Mouse (Mus musculus) adrenal gland, postnatal 36 days (tissue): ENCODE results near the gene Zfp637. TPM values are rescaled to one million over a fixed set of nuclear protein-coding genes. Genes with fewer than 3 reads are reported as not detected.
"Not testable (repeated sequence)": the region's sequence is repeated elsewhere in the genome, so short reads cannot be mapped to it uniquely, and the experiment has no call there.

Source experiments
- DNase-seq, 2 experiments: peaks; one replicate each; pipeline ENCODE4 v3.0.0; 2021; ENCODE audit warnings: mixed read lengths in 1 of 2
- total RNA-seq, 2 experiments: library from RNA; stranded (reverse); gene quantifications; 2 replicates each; pipeline ENCODE4 v1.2.3; 2021

Zfp637 gene
- total RNA-seq, 2 experiments from 2014 or later: 32.7 to 42.6 TPM

DNA sequence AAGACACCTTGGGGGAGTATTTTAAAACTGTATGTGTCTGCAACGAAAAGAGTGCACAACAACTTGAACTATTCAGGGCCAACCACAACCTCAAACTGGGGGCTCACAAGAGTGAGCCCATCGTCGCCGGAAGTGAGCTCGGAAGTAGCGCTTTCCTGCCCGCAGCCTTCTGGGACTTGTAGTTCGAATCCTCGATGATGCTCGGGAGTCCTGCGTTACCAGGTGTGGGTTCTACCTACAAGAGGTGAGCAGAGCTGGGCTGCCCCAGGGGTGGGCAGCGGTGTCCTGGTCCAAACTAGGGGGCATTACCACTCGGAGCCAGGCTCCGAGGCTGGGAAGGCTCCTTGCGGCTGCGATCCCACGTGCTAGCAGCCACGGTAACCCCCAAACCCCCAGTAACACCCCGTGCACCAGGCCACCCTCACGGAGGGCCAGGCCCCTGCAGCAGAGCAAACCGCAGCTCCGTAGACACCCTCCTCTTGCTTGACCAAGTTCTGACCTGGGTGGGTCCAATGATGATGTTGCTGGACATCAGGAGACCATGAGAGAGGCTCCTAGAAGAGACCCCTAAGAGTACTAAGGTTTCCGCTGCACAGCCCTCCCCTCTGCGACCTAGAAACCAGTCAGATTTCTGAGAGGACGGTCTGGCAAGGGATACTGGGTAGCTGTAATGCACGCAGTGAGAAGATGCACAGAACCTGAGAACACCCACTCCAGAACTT, 22.1 kb downstream of the Zfp637 start:
- peak; percentile 49 to 77 for DNase-seq

DNA sequence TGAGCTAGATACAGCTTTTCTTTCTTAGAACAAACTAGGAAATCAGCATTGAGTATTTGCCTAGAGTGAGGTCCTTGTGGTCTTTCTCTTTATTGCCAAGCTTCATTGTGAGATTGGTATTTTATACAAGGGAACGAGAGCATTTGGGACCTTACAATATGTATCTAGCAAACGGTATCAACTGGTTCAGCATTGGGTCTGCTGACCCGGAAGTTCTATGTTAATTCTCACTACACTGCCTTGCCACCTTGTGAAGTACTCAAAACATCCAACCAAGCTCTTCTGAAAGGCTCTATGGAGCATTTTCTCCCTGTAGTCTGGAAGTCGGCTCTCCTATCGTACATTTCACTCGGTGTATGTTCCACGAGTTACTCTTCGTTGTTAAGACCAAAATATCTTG, 22.8 kb downstream of the Zfp637 start:
- no peak for DNase-seq

DNA sequence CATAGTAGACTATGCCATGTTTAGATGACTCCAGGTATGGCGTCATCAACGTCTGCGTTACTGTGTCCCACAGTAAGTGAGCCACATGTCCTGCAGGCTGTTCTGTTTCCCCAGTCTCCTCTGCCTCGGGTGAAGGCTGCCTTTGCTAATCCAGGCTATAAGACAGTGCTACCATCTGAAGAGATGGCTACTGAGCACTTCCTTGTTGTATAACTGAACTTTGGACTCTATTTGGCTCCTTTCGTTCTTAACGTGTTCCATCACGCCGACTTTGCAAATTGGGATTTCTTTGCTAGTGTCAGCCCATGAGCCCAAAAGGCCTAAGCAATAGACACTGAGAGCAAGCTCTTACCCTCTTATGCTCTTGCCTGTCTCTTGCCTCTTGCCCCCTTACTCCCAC, 27.2 kb downstream of the Zfp637 start:
- no peak for DNase-seq

- no peak for DNase-seq
Measured at GRCm38 (mm10) chr6:117871034-117871433, 30.1 kb downstream of the Zfp637 start.

GRCm38 (mm10) chr6:117873450-117873849, 32.5 kb downstream of the Zfp637 start:
- DNase-seq: not testable (repeated sequence)

- DNase-seq: no peak
Measured at GRCm38 (mm10) chr6:117874621-117875281, 33.8 kb downstream of the Zfp637 start.

- peak; percentile 89 for DNase-seq
Measured at GRCm38 (mm10) chr6:117878700-117879407, 37.9 kb downstream of the Zfp637 start.

GRCm38 (mm10) chr6:117879408-117880115, 38.6 kb downstream of the Zfp637 start:
- peak; percentile 99 for DNase-seq

DNA sequence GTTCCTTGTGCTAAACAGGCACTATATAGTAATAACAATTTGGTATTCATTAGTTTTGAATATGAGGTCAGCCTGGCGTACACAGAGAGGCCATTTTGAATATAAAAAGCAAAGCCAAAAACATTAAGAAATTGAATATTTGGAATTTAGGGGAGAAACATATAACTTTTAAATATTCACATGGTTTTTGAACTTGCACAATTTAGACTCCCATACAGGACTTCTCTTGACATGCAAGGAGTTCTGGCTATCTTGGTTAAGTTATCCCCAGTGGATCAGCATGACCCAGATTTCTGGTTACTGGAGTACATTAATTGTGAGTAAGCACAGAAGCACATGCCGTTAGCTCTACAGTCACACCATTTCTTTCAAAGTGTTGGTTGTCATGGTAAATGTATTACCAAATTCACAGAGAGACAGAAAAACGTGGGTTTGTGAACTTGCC, 39.4 kb downstream of the Zfp637 start:
- DNase-seq: no peak

DNA sequence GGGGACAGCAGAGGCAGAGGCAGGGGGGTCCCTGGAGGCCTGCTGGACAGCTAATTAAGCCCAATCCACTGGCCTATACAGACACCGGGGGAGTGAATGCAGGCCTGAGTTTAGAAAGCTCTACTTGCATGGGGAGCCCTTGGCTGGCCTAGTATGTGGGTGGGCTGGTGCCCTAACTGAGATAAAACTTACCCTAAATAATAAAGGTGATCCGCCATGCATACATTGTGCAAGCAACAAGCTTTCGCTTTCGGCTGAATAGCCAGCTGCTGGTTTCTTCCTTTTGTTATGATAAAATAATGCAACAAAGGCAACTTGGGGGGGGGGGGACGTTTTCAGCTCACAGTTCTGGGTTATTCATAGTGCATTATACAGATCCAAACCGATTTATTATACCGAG, 40.2 kb downstream of the Zfp637 start:
- no peak for DNase-seq

GRCm38 (mm10) chr6:117881997-117882396, 41.0 kb downstream of the Zfp637 start:
- no peak for DNase-seq

DNA sequence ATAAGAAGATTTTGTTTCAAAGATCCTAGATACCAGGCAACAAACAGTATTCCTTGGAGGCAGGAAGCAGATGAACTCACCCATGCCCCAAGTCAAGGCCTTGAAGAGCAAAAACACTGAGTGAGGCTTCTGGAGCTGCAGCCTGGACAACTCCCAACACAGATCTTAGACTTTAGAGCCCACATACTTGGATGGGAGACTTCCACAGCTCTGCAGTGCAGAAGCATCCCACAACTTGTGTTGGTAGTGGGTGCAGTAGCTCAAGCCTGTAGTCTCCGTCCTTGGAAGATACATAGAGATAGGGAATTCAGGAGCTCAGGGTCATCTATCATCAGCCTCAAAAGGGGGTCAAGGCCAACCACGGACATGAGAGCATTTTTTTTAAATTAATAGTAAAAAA, 45.0 kb downstream of the Zfp637 start:
- DNase-seq: peak in 1 of 2 experiments; percentile 53

GRCm38 (mm10) chr6:117888032-117888431, 47.1 kb downstream of the Zfp637 start:
- no peak for DNase-seq

GRCm38 (mm10) chr6:117888642-117889096, 47.7 kb downstream of the Zfp637 start:
- DNase-seq: no peak

GRCm38 (mm10) chr6:117890257-117890656, 49.3 kb downstream of the Zfp637 start:
- DNase-seq: no peak

DNA sequence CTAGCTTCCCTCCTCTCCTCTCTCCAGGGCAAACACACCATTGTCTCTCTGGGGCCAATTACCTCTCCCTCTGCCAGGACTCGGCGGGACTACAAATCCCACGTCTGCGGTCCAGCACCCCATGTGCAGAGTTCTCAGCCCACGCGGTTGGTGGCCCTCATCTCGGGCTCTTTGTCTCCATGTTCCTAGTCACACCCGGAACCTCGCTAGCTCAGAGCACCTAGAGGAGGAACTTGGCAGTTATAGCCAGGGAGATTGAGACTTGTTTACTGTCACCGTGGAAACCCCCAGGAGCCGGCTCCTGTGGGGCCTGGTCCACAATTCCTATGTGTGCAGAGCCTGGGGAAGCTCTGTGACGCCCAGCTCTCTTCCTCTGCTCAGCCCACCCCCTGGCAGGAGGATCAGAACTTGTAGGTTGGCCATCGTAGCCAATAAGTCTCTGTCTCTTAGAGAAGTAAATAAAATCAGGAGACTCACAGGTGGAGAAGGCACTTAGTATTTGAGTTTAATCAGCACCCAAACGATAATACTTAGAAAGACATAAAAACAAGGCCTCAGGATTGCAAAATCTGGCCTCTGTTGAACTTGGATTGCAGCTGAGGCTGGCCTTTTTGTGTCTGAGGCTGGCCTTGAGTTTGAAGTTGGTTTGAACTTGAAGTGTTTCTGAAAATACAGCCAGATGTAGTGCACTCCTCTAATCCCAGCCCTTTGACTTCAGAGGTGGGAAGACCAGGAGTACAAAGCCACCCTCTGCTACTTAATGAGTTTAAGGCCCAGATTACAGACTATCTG, 50.6 kb downstream of the Zfp637 start:
- peak in 1 of 2 experiments; percentile 39 for DNase-seq

- no peak for DNase-seq
Measured at GRCm38 (mm10) chr6:117892386-117892785, 51.4 kb downstream of the Zfp637 start.

- DNase-seq: no peak
Measured at GRCm38 (mm10) chr6:117893435-117893834, 52.5 kb downstream of the Zfp637 start.
